ENCODE assay signal across 29 mouse cellular contexts in the genomic region with DNA sequence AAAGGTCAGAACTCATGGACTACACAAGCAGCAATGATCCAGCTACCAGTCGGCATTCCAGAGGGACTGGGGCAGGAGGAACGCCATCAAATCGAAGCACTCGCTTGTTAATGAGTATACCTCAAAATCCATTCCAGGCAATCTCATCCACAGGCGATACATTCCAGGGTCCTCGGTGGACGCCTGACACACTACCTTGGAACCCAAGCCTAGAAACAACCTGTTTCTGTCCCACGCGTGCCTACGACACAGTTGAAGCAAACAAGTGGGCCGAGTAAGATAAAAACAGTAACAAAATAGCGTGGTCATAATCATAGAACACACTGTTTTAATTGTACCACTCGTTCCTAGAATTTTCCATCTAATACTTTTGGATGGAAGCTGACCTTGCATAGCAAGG. TPM values are rescaled to one million over a fixed set of nuclear protein-coding genes. Genes with fewer than 3 reads are reported as not detected.
DNase-seq lines count a peak whose midpoint lies in the region; ATAC-seq and TF ChIP-seq lines count a peak whose summit lies in the region.
"Had no signal": no experiment of that assay in that cellular context is flagged by ENCODE, and none has a peak within 500 bp of the region (broad histone marks: within the 10 kb centered on the region; RNA-seq: fewer than 3 reads in every experiment).

No protein-coding gene starts in this region.

- no peak overlapping the region for H3K9ac ChIP-seq in heart, embryonic 11.5 days (ENCODE audit: low read depth, low read length)
- H3K9ac ChIP-seq in liver, embryonic 11.5 days (ENCODE audit: low read depth, low read length), result no peak overlapping the region
- no peak overlapping the region for H3K9ac ChIP-seq in liver, postnatal 0 days (replicated peaks)
- H3K9ac ChIP-seq in stomach, postnatal 0 days (ENCODE audit: low read length), result no peak overlapping the region
- H3K9ac ChIP-seq: embryonic facial prominence, embryonic 13.5 days; embryonic facial prominence, embryonic 15.5 days; forebrain, embryonic 12.5 days had no signal

- H3K36me3 ChIP-seq in heart, embryonic 10.5 days, result peaks cover 3% of the 10 kb centered on the region; the same call in 1 of the 2 replicates
- H3K36me3 ChIP-seq in heart, embryonic 11.5 days (ENCODE audit: control insufficient read depth, insufficient read depth, low read length), result no peaks in the 10 kb centered on the region
- H3K36me3 ChIP-seq in liver, embryonic 11.5 days (ENCODE audit: control insufficient read depth, insufficient read depth, low read length), result no peaks in the 10 kb centered on the region
- H3K36me3 ChIP-seq in liver, postnatal 0 days (replicated peaks; ENCODE audit: insufficient read depth, low read length), result no peaks in the 10 kb centered on the region
- H3K36me3 ChIP-seq in stomach, postnatal 0 days (ENCODE audit: control insufficient read depth, insufficient read depth, low read length), result no peaks in the 10 kb centered on the region
- H3K36me3 ChIP-seq: G1E had no signal

- H3K9me3 ChIP-seq in heart, embryonic 10.5 days, result no peaks in the 10 kb centered on the region
- H3K9me3 ChIP-seq in heart, embryonic 11.5 days (replicated peaks; ENCODE audit: control insufficient read depth, low read length), result no peaks in the 10 kb centered on the region
- no peaks in the 10 kb centered on the region for H3K9me3 ChIP-seq in liver, embryonic 11.5 days (ENCODE audit: control insufficient read depth, low read length)
- no peaks in the 10 kb centered on the region for H3K9me3 ChIP-seq in liver, postnatal 0 days (ENCODE audit: low read length)
- H3K9me3 ChIP-seq in stomach, postnatal 0 days (ENCODE audit: control insufficient read depth, low read length), result no peaks in the 10 kb centered on the region
- H3K9me3 ChIP-seq: embryonic facial prominence, embryonic 13.5 days; embryonic facial prominence, embryonic 15.5 days; forebrain, embryonic 10.5 days; forebrain, embryonic 12.5 days; G1E had no signal

- no peak for TF ChIP-seq EP300 in liver, postnatal 0 days (IDR thresholded peaks at IDR 0.05; ENCODE audit: low read depth)
- TF ChIP-seq EP300 in stomach, postnatal 0 days (optimal IDR thresholded peaks at IDR 0.05), result no peak

- no peak for ATAC-seq in heart, embryonic 11.5 days (replicated peaks; ENCODE audit: insufficient number of reproducible peaks, low FRiP score, low TSS enrichment)
- no peak for ATAC-seq in liver, embryonic 11.5 days (replicated peaks; ENCODE audit: low FRiP score)
- ATAC-seq in liver, postnatal 0 days, result no peak
- no peak for ATAC-seq in stomach, postnatal 0 days (ENCODE audit: low FRiP score, low TSS enrichment)
- ATAC-seq: activated CD4-positive, CD25-positive, alpha-beta regulatory T cell, adult 4 months; CD4-positive, CD25-positive, alpha-beta regulatory T cell, adult 4 months; forebrain, embryonic 14.5 days; Patski had no signal

- H3K27ac ChIP-seq in heart, embryonic 10.5 days, result no peak overlapping the region
- no peak overlapping the region for H3K27ac ChIP-seq in heart, embryonic 11.5 days (ENCODE audit: low read depth, low read length)
- no peak overlapping the region for H3K27ac ChIP-seq in liver, embryonic 11.5 days (ENCODE audit: low read depth, low read length)
- H3K27ac ChIP-seq in liver, postnatal 0 days (ENCODE audit: low read depth), result no peak overlapping the region
- no peak overlapping the region for H3K27ac ChIP-seq in stomach, postnatal 0 days (replicated peaks)
- no peak overlapping the region for H3K27ac ChIP-seq in cerebellum, adult 2 months (ENCODE audit: insufficient read depth, low read length)
- H3K27ac ChIP-seq: embryonic facial prominence, embryonic 13.5 days; embryonic facial prominence, embryonic 15.5 days; forebrain, embryonic 10.5 days; forebrain, embryonic 12.5 days had no signal

- 90% methylated on average over 13 of the region's 13 CpGs for WGBS in heart, embryonic 10.5 days
- WGBS in heart, embryonic 11.5 days (ENCODE audit: insufficient replicate concordance), result 90% methylated on average over 13 of the region's 13 CpGs
- WGBS in liver, embryonic 11.5 days, result 93% methylated on average over 13 of the region's 13 CpGs
- 91% methylated on average over 13 of the region's 13 CpGs for WGBS in liver, postnatal 0 days (ENCODE audit: insufficient replicate concordance)
- WGBS in stomach, postnatal 0 days, result 93% methylated on average over 13 of the region's 13 CpGs
- WGBS in cerebellum, adult 2 months, result 98% methylated on average over 13 of the region's 13 CpGs

- TF ChIP-seq CTCF in liver, postnatal 0 days (IDR thresholded peaks at IDR 0.05; ENCODE audit: low read depth), result no peak
- no peak for TF ChIP-seq CTCF in stomach, postnatal 0 days (IDR thresholded peaks at IDR 0.05; ENCODE audit: low read depth)
- TF ChIP-seq CTCF in cerebellum, adult 2 months (IDR thresholded peaks at IDR 0.05; ENCODE audit: borderline replicate concordance, insufficient read depth, low read depth, low read length), result no peak

- H3K4me1 ChIP-seq in heart, embryonic 10.5 days, result peaks cover 5% of the 10 kb centered on the region
- no peaks in the 10 kb centered on the region for H3K4me1 ChIP-seq in heart, embryonic 11.5 days (ENCODE audit: control insufficient read depth, insufficient read depth, low read length)
- H3K4me1 ChIP-seq in liver, embryonic 11.5 days (replicated peaks; ENCODE audit: control insufficient read depth, insufficient read depth, low read length), result no peaks in the 10 kb centered on the region
- H3K4me1 ChIP-seq in liver, postnatal 0 days (ENCODE audit: insufficient read depth), result no peaks in the 10 kb centered on the region
- H3K4me1 ChIP-seq in stomach, postnatal 0 days (replicated peaks; ENCODE audit: control insufficient read depth, insufficient read depth), result 0 out of 2 replicates have a peak, but pooled peaks cover 2% of the 10 kb centered on the region
- peaks cover 13% of the 10 kb centered on the region for H3K4me1 ChIP-seq in cerebellum, adult 2 months (ENCODE audit: control insufficient read depth, insufficient read depth, low read length)

- no peak overlapping the region for H3K4me2 ChIP-seq in heart, embryonic 11.5 days
- no peak overlapping the region for H3K4me2 ChIP-seq in liver, embryonic 11.5 days
- H3K4me2 ChIP-seq in liver, postnatal 0 days (ENCODE audit: low read depth, low read length), result no peak overlapping the region
- H3K4me2 ChIP-seq in stomach, postnatal 0 days (replicated peaks; ENCODE audit: low read depth), result no peak overlapping the region
- H3K4me2 ChIP-seq: embryonic facial prominence, embryonic 13.5 days; embryonic facial prominence, embryonic 15.5 days; forebrain, embryonic 12.5 days had no signal

- H3K4me3 ChIP-seq in heart, embryonic 10.5 days, result no peak overlapping the region
- no peak overlapping the region for H3K4me3 ChIP-seq in heart, embryonic 11.5 days (ENCODE audit: low read depth, low read length)
- no peak overlapping the region for H3K4me3 ChIP-seq in liver, embryonic 11.5 days (ENCODE audit: low read depth, low read length)
- no peak overlapping the region for H3K4me3 ChIP-seq in liver, postnatal 0 days (ENCODE audit: low read depth, low read length)
- no peak overlapping the region for H3K4me3 ChIP-seq in stomach, postnatal 0 days (ENCODE audit: low read depth, low read length)
- H3K4me3 ChIP-seq in cerebellum, adult 2 months (replicated peaks; ENCODE audit: insufficient read depth, low read depth, low read length), result no peak overlapping the region
- H3K4me3 ChIP-seq: embryonic facial prominence, embryonic 13.5 days; embryonic facial prominence, embryonic 15.5 days; erythroblast, embryonic 14.5 days; forebrain, embryonic 10.5 days; forebrain, embryonic 12.5 days had no signal

- peak; percentile 63 for DNase-seq in heart, embryonic 10.5 days (ENCODE audit: low spot score)
- peak; percentile 15 for DNase-seq in kidney, adult 18-20 months
- DNase-seq in kidney, adult 8-10 months, result no peak
- DNase-seq in liver, embryonic 11.5 days (ENCODE audit: low spot score), result peak; percentile 26
- no peak for DNase-seq in liver, postnatal 0 days
- DNase-seq in stomach, postnatal 0 days (ENCODE audit: low spot score), result peak; percentile 5
- no peak for DNase-seq in cerebellum, adult 2 months
- DNase-seq: adrenal gland, adult 8-10 months; adrenal gland, postnatal 14 days; adrenal gland, postnatal 36 days; B cell, adult 2 months; cerebellum, adult 11-12 months; cerebellum, adult 8-10 months; cerebellum, adult 9-11 months; cerebellum, postnatal 14 days; cerebellum, postnatal 36 days; embryo, embryonic 11 days had no signal

- no peak for TF ChIP-seq POLR2A in cerebellum, adult 2 months (IDR thresholded peaks at IDR 0.05; ENCODE audit: borderline replicate concordance, insufficient read depth, low read length)

- no peaks in the 10 kb centered on the region for H3K27me3 ChIP-seq in heart, embryonic 10.5 days (ENCODE audit: insufficient read depth, poor library complexity, severe bottlenecking)
- no peaks in the 10 kb centered on the region for H3K27me3 ChIP-seq in heart, embryonic 11.5 days (ENCODE audit: control insufficient read depth, insufficient read depth, low read length)
- no peaks in the 10 kb centered on the region for H3K27me3 ChIP-seq in liver, embryonic 11.5 days (replicated peaks; ENCODE audit: control insufficient read depth, insufficient read depth, low read length)
- no peaks in the 10 kb centered on the region for H3K27me3 ChIP-seq in liver, postnatal 0 days (ENCODE audit: insufficient read depth, low read length)
- H3K27me3 ChIP-seq in stomach, postnatal 0 days (ENCODE audit: control insufficient read depth, insufficient read depth, low read length), result no peaks in the 10 kb centered on the region
- peaks cover 1% of the 10 kb centered on the region; the same call in 1 of the 2 replicates for H3K27me3 ChIP-seq in cerebellum, adult 2 months (ENCODE audit: control insufficient read depth, insufficient read depth, low read length)
- H3K27me3 ChIP-seq: CH12.LX; embryonic facial prominence, embryonic 13.5 days; embryonic facial prominence, embryonic 15.5 days; forebrain, embryonic 12.5 days; Patski had no signal

RNA-seq across cellular contexts. Expression of gene Txndc2, which starts 55.0 kb away (rescaled TPM):
- polyA plus RNA-seq in heart, embryonic 10.5 days (2016; fragmentation: Nextera tagmentation; extraction: Ambion mirVana), result 0.12 TPM in 1 of 2 replicates, not detected in the other
- not detected in 2 replicates for polyA plus RNA-seq in heart, embryonic 11.5 days (2014; fragmentation: Nextera tagmentation; extraction: Ambion mirVana)
- polyA plus RNA-seq in liver, embryonic 11.5 days (2014; fragmentation: Nextera tagmentation; extraction: Ambion mirVana), result not detected in 2 replicates
- not detected in 2 replicates for polyA plus RNA-seq in liver, postnatal 0 days (2015; fragmentation: Nextera tagmentation; extraction: Ambion mirVana)
- polyA plus RNA-seq in stomach, postnatal 0 days (2015; fragmentation: Nextera tagmentation; extraction: Ambion mirVana), result not detected in 2 replicates
- 0.16 and 0.21 TPM in 2 replicates for polyA plus RNA-seq in cerebellum, adult 2 months (2012; rRNA removed)
- polyA plus RNA-seq: activated CD4-positive, CD25-positive, alpha-beta regulatory T cell, adult 4 months; CD4-positive, CD25-positive, alpha-beta regulatory T cell, adult 4 months; embryonic facial prominence, embryonic 13.5 days; erythroblast, embryonic 14.5 days; forebrain, embryonic 10.5 days; G1E; Patski had no signal

Comparison
In these comparisons a context has a peak if more than half of its experiments do, and no peak if none do; other contexts are left out.
1. DNase-seq: peak in heart, embryonic 10.5 days (single experiment), kidney, adult 18-20 months (single experiment), liver, embryonic 11.5 days (single experiment) and stomach, postnatal 0 days (single experiment); none in kidney, adult 8-10 months (0 of 2), liver, postnatal 0 days (single experiment) and cerebellum, adult 2 months (0 of 2).